8 mouse cellular contexts compared by ENCODE assay signal in genomic region chr11:58103697-58104306, GRCm38 (mm10). TPM values are rescaled to one million over a fixed set of nuclear protein-coding genes. Genes with fewer than 3 reads are reported as not detected.
A peak's percentile ranks its signal among the peaks of the same experiment; 100 is the strongest.
DNase-seq lines count a peak whose midpoint lies in the region; ATAC-seq and TF ChIP-seq lines count a peak whose summit lies in the region.

TSS of gene Cnot8 (plus strand) at chr11:58104153.

- 0 out of 2 replicates have a peak, but pooled peaks have one; percentile 12 for TF ChIP-seq EP300 in liver, embryonic 14.5 days (IDR thresholded peaks at IDR 0.05; ENCODE audit: low read depth)
- peak; percentile 22 for TF ChIP-seq EP300 in stomach, postnatal 0 days (optimal IDR thresholded peaks at IDR 0.05)

- H3K4me3 ChIP-seq in forebrain, embryonic 10.5 days: peak within 1 kb of the TSS; percentile 96
- peak within 1 kb of the TSS; percentile 94 for H3K4me3 ChIP-seq in heart, embryonic 15.5 days
- peak within 1 kb of the TSS; percentile 75 to 84 for H3K4me3 ChIP-seq in liver, embryonic 14.5 days (ENCODE audit: insufficient read depth in 1 of 2, low read depth in 2 of 2, low read length in 2 of 2)
- peak within 1 kb of the TSS; percentile 96 for H3K4me3 ChIP-seq in neural tube, embryonic 11.5 days (ENCODE audit: low read depth, low read length)
- H3K4me3 ChIP-seq in stomach, postnatal 0 days (ENCODE audit: low read depth, low read length): peak within 1 kb of the TSS; percentile 77

- peak; percentile 98 for ATAC-seq in heart, embryonic 15.5 days (replicated peaks; ENCODE audit: insufficient number of reproducible peaks, insufficient read depth, low FRiP score, low read depth)
- peak; percentile 99 for ATAC-seq in liver, embryonic 14.5 days (ENCODE audit: insufficient read depth)
- ATAC-seq in neural tube, embryonic 11.5 days (ENCODE audit: insufficient read depth, low FRiP score, low TSS enrichment): peak; percentile 95
- peak; percentile 98 for ATAC-seq in stomach, postnatal 0 days (ENCODE audit: low FRiP score, low TSS enrichment)

- under 1% methylated on average over 55 of the region's 55 CpGs for WGBS in forebrain, embryonic 10.5 days
- 1% methylated on average over 55 of the region's 55 CpGs for WGBS in heart, embryonic 15.5 days
- WGBS in liver, embryonic 14.5 days (ENCODE audit: insufficient replicate concordance): under 1% methylated on average over 55 of the region's 55 CpGs
- under 1% methylated on average over 55 of the region's 55 CpGs for WGBS in neural tube, embryonic 11.5 days
- whole genome bisulfite sequencing in stomach, postnatal 0 days: under 1% methylated on average over 54 of the region's 55 CpGs

- peaks cover 6% of the 10 kb centered on the region; the same call in 1 of the 2 replicates for H3K36me3 ChIP-seq in forebrain, embryonic 10.5 days (replicated peaks)
- no peaks in the 10 kb centered on the region for H3K36me3 ChIP-seq in heart, embryonic 15.5 days
- H3K36me3 ChIP-seq in liver, embryonic 14.5 days (replicated peaks; ENCODE audit: control insufficient read depth, insufficient read depth, low read depth): no peaks in the 10 kb centered on the region
- no peaks in the 10 kb centered on the region for H3K36me3 ChIP-seq in neural tube, embryonic 11.5 days (ENCODE audit: control insufficient read depth, insufficient read depth, low read length)
- no peaks in the 10 kb centered on the region for H3K36me3 ChIP-seq in stomach, postnatal 0 days (ENCODE audit: control insufficient read depth, insufficient read depth, low read length)

- peak within 1 kb of the TSS; percentile 76 for H3K4me2 ChIP-seq in heart, embryonic 15.5 days
- H3K4me2 ChIP-seq in liver, embryonic 14.5 days (ENCODE audit: low read depth): peak within 1 kb of the TSS; percentile 69
- peak within 1 kb of the TSS; percentile 50 for H3K4me2 ChIP-seq in neural tube, embryonic 11.5 days (ENCODE audit: low read depth)
- peak within 1 kb of the TSS; percentile 77 for H3K4me2 ChIP-seq in stomach, postnatal 0 days (replicated peaks; ENCODE audit: low read depth)

- peaks cover 26% of the 10 kb centered on the region for H3K4me1 ChIP-seq in forebrain, embryonic 10.5 days
- H3K4me1 ChIP-seq in heart, embryonic 15.5 days (replicated peaks): peaks cover 17% of the 10 kb centered on the region
- peaks cover 7 to 12% of the 10 kb centered on the region in 2 experiments for H3K4me1 ChIP-seq in liver, embryonic 14.5 days (replicated peaks; ENCODE audit: control insufficient read depth in 2 of 2, insufficient read depth in 2 of 2, low read length in 1 of 2)
- peaks cover 10% of the 10 kb centered on the region; the same call in 1 of the 2 replicates for H3K4me1 ChIP-seq in neural tube, embryonic 11.5 days (ENCODE audit: control insufficient read depth, insufficient read depth, low read length)
- H3K4me1 ChIP-seq in stomach, postnatal 0 days (replicated peaks; ENCODE audit: control insufficient read depth, insufficient read depth): no peaks in the 10 kb centered on the region; the same call in 1 of the 2 replicates

- peak within 1 kb of the TSS; percentile 96 for H3K9ac ChIP-seq in heart, embryonic 15.5 days
- peak within 1 kb of the TSS; percentile 84 for H3K9ac ChIP-seq in liver, embryonic 14.5 days (replicated peaks)
- H3K9ac ChIP-seq in neural tube, embryonic 11.5 days (ENCODE audit: low read length): peak within 1 kb of the TSS; percentile 93
- peak within 1 kb of the TSS; percentile 82 for H3K9ac ChIP-seq in stomach, postnatal 0 days (ENCODE audit: low read length)

- peak; percentile 99 to 100 for DNase-seq in CD8-positive naive resting alpha-beta T cell, adult 2 months (ENCODE audit: low read depth in 2 of 2, low spot score in 2 of 2)
- DNase-seq in c-Kit-positive CD71-negative TER-119-negative erythroid progenitor cells, embryonic 14.5 days (ENCODE audit: low read depth): peak; percentile 97
- DNase-seq in forebrain, embryonic 10.5 days (ENCODE audit: extremely low spot score, low spot score): peak; percentile 99
- DNase-seq in kidney, postnatal 25 days: peak; percentile 99 to 100
- DNase-seq in liver, embryonic 14.5 days (ENCODE audit: low read depth in 3 of 3, low spot score in 3 of 3): peak; percentile 96 to 97 (median 97)
- DNase-seq in neural tube, embryonic 11.5 days (ENCODE audit: low spot score): peak; percentile 100
- peak; percentile 100 for DNase-seq in stomach, postnatal 0 days (ENCODE audit: low spot score)

- peaks cover 6% of the 10 kb centered on the region for H3K27me3 ChIP-seq in forebrain, embryonic 10.5 days (ENCODE audit: poor library complexity, severe bottlenecking)
- no peaks in the 10 kb centered on the region for H3K27me3 ChIP-seq in heart, embryonic 15.5 days
- no peaks in the 10 kb centered on the region for H3K27me3 ChIP-seq in liver, embryonic 14.5 days (ENCODE audit: control insufficient read depth, insufficient read depth, low read length)
- no peaks in the 10 kb centered on the region for H3K27me3 ChIP-seq in neural tube, embryonic 11.5 days (ENCODE audit: control insufficient read depth, insufficient read depth, low read length)
- H3K27me3 ChIP-seq in stomach, postnatal 0 days (ENCODE audit: control insufficient read depth, insufficient read depth, low read length): no peaks in the 10 kb centered on the region

- H3K9me3 ChIP-seq in forebrain, embryonic 10.5 days: no peaks in the 10 kb centered on the region
- no peaks in the 10 kb centered on the region for H3K9me3 ChIP-seq in heart, embryonic 15.5 days (replicated peaks)
- H3K9me3 ChIP-seq in liver, embryonic 14.5 days (ENCODE audit: control insufficient read depth, low read length): no peaks in the 10 kb centered on the region
- no peaks in the 10 kb centered on the region for H3K9me3 ChIP-seq in neural tube, embryonic 11.5 days (ENCODE audit: control insufficient read depth, low read length)
- H3K9me3 ChIP-seq in stomach, postnatal 0 days (ENCODE audit: control insufficient read depth, low read length): no peaks in the 10 kb centered on the region

- TF ChIP-seq CTCF in liver, embryonic 14.5 days (IDR thresholded peaks at IDR 0.05; ENCODE audit: low read depth): peak; percentile 1; the same call in 1 of the 2 replicates
- no peak for TF ChIP-seq CTCF in stomach, postnatal 0 days (IDR thresholded peaks at IDR 0.05; ENCODE audit: low read depth)

- peak within 1 kb of the TSS; percentile 96 for H3K27ac ChIP-seq in forebrain, embryonic 10.5 days
- H3K27ac ChIP-seq in heart, embryonic 15.5 days: peak within 1 kb of the TSS; percentile 93
- H3K27ac ChIP-seq in liver, embryonic 14.5 days: peak within 1 kb of the TSS; percentile 77
- peak within 1 kb of the TSS; percentile 72 for H3K27ac ChIP-seq in neural tube, embryonic 11.5 days (ENCODE audit: low read depth, low read length)
- peak within 1 kb of the TSS; percentile 94 for H3K27ac ChIP-seq in stomach, postnatal 0 days (replicated peaks)

RNA-seq across cellular contexts. Expression of gene Cnot8, which starts in this region (rescaled TPM):
- 90.9 and 96.1 TPM in 2 replicates for polyA plus RNA-seq in forebrain, embryonic 10.5 days (2016; fragmentation: Nextera tagmentation; extraction: Ambion mirVana)
- 67.6 and 81.1 TPM in 2 replicates for polyA plus RNA-seq in heart, embryonic 15.5 days (2015; fragmentation: Nextera tagmentation; extraction: Ambion mirVana)
- polyA plus RNA-seq in liver, embryonic 14.5 days (2012; rRNA removed): 21.5 and 26.3 TPM in 2 replicates
- 28.9 and 34.3 TPM in 2 replicates for polyA plus RNA-seq in liver, embryonic 14.5 days (2014; fragmentation: Nextera tagmentation; extraction: Ambion mirVana)
- 112 and 118 TPM in 2 replicates for polyA plus RNA-seq in neural tube, embryonic 11.5 days (2014; fragmentation: Nextera tagmentation; extraction: Ambion mirVana)
- polyA plus RNA-seq in stomach, postnatal 0 days (2015; fragmentation: Nextera tagmentation; extraction: Ambion mirVana): 41.4 and 42.9 TPM in 2 replicates

Comparison
In these comparisons a context has a peak if more than half of its experiments do, and no peak if none do; other contexts are left out.
1. Peak in every context shown above with its lines: DNase-seq, ATAC-seq, H3K4me3 ChIP-seq and H3K27ac ChIP-seq.